Mouse (Mus musculus): ENCODE measurements around the gene Acox3.
"Not testable (repeated sequence)": the region's sequence is repeated elsewhere in the genome, so short reads cannot be mapped to it uniquely, and the experiment has no call there.

The Acox3 gene

DNA sequence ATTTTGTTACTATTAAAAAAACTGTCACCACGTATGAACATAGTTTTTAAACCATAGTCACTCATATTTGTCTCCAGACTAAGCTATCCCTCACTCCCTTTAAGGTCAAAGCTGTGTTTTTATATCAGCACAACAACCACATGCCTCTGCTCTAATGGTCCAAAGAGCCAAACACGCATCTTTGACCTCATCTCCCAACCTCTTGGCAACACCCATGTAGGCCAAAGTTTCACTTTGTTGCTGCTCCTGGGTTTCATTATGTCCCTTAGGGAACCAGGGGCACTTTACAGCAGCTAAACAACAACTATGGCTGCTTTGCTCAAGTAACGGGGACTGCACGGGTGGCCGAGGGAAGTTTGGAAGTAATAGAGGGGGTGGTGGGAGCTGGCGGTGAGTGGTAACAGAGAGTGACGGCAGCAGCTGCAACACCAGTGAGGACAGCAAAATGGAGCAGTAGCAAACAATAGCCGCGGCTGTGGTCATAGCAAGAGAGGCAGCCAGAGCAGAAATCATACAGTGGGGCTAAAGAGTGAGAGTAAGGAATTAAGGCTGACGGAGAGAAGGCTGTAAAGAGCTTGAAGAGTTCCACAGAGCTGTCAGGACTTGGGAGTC, 6.3 kb upstream of the Acox3 start:
- in situ Hi-C loops (cut with MboI, MseI) = no loop called here

DNA sequence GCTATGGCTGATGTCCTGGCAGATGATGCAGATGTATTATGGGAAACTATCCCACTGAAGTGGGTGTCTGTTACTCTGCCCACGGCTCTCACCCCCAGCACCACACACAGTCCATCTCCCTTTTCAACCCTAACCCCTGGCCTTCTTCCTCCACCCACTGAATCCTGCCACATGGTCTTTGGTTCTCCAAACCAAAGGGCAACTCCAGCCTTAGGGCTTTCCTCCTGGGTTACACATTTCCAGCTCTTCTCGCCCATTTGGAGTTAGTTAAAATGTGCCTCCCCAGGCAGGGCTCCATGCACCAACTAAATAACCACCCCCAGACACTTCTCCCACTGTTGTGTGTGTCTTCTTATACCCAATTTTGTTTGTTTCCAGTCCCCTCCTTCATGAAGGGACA, 4.4 kb upstream of the Acox3 start:
- in situ Hi-C loops (cut with MboI, MseI) = no loop called here

DNA sequence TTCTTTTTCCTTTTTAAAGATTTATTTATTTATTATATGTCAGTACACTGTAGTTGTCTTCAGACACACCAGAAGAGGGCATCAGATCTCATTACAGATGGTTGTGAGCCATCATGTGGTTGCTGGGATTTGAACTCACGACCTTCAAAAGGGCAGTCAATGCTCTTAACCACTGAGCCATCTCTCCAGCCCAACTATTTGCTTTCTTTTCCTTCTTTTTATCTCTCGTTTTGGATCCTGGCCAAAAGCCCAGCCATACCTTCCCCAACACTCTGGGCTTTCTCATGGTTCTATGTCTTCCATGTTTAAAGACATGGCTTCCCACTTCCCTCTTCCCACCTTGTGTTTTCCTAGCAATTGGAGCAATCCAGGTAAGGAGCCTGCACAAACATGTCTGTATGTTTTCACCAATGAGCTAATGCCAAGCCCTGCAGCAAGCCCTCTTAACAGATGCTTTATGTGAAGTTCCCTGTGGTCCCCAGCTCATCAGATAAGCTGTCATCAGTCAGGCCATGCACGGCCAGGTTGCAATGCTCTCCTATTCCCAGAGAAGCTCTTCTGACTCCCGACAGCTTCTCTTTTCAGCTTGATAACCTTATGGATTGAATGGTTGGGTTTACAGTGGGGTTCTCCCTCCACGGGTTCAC, 3.5 kb upstream of the Acox3 start:
- in situ Hi-C loops (cut with MboI, MseI) = no loop called here

DNA sequence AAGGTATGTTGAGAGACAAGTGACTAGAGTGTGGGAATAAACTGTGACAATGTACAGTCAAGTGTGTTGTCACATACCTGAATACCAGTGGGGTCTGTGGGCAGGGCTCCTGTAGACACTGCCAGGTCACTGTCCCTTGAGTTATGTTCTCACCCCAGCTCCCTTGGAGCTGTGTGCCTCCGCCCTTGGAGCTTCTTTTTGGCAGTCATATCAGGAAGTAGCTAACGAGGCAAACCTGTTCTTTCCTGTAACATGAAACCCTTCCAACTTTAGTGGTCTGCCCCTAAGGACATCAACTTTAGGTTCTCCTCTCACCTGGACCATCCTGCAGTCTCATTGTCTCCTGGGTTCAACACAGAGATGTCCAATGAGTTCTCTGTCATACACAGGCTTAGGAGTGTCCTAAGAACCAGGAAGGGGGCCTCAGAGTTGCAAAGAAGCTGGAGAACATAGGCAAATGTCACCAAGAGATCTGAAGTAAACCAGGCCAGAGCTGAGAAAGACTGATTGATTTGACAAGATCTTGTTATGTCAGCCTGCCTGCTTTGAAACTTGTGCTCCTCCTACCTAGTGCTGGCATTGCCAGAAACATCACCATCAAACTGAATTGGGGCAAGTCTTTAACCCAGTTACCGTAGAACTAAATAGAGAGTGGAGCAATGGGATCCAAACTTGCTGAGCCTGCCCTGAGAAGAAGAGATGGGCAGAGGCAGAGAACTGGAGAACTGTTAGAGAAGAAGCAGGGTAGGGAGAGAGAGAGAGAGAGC, 2.5 kb upstream of the Acox3 start:
- in situ Hi-C loops (cut with MboI, MseI) = no loop called here

DNA sequence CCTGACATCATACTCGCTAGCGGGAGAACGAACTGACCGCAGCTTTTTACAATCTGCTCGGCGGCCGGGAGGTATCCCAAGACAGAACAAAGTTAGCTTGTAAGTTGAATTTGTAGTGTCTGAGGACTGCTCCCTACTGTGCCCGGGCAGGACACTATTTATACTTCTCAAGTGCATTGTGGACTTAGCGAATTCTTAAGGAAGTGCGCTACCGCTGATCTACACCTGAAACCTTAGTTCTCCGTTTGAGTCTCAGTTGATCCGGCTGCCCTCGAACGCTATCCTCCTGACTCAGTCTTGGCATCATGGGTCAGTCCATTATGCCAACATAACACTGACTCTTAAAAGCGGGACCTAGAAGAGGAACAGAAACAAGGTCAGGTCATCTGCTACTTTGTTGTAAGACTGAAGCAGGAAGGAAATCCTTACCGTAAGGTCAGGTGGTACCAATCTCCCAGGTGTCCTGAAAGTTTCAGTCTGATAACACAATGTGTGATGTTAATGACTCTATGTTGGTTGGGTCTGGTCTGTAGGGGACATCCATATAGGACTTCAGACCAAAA, 462 bp downstream of the Acox3 start:
- in situ Hi-C loops (cut with MboI, MseI) = no loop called here

DNA sequence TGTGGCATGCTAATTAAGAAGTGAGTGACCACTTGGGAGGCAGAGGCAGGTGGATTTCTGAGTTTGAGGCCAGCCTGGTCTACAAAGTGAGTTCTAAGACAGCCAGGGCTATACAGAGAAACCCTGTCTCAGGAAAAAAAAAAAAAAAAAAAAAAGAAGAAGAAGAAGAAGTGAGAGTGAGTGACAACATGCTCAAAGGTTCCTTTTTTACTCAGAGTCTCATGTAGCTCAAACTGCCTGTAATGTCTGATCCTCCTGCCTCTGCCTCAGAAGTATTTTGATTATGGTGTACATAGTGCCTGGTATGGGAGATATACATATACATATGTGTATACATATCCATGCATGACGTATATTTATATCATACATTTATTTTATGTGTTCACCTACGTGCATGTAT, 1.4 kb downstream of the Acox3 start:
- in situ Hi-C loops (cut with MboI, MseI) = not testable (repeated sequence)

DNA sequence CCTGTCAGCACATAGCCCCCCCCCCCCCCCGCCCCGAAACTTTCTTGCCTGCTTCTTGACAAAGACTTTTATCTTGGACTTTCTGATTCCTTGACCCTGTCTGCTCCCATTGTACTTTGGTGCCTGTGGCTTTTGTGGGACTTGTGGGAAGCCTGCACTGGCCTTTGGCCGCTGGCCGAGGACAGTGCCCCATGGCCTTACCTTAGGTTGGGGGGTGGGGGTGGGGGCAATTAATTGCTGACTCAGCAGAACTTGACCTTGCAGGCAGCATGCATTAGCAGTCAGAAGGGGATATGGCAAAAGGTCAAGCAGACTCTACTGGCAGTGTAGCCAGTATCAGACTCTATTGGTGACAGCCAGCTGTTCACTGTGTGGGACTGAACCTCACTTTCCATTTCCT, 8.7 kb downstream of the Acox3 start:
- in situ Hi-C loops (cut with MboI, MseI) = loop anchor here (5.0 kb wide), 1 partner anchor 121 kb away; no protein-coding TSS in a partner anchor

DNA sequence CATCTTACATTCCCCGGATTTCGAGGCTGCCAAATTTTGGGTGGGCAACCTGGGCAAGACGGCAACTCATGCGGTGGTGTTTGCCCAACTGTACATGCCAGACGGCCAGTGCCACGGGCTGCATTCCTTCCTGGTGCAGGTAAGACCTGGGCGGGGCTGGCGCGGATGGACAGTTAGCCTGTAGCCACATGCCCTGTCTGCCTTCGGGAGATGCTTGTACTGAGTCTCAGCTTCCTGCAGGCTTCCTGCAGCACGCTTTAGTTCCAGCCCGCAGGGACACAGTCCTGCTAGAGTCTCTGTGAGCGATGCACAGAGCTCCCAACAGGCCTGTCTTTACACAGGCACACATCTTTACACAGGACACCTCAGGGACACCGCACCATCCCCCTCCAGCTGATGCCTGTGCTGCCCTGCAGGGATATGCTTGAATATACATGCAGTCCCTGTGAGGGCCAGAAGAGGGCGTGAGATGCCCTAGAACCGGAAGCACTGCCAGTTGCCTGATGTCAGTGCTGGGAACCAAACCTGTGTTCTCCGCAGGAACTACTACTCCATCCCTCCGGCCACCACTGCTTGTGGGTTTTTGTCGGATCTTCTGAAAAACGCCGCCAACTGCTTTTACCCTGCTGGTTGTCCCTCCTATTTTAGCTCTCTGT, 9.4 kb downstream of the Acox3 start:
- in situ Hi-C loops (cut with MboI, MseI) = loop anchor here (5.0 kb wide), 1 partner anchor 120 kb away; no protein-coding TSS in a partner anchor

DNA sequence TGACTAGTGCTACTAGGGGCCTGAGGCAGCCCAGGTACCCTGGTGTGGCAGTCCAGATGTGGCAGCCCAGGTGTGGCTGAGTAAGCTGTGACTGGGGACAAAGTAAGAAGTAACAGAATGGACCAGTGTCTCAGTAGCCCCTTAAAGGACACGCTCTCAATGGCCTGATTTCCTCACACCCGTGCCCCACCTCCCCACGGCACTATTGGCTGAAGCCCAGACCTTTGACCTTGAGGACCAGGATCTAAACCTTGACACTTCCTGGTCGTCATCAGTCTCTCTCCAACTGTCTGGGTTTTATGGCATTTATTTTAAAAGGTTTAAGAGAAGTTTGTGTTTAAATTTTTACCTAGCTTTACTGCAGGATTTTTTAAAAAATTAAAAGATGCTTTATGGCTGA, 10.0 kb downstream of the Acox3 start:
- in situ Hi-C loops (cut with MboI, MseI) = loop anchor here (5.0 kb wide), 1 partner anchor 119 kb away; no protein-coding TSS in a partner anchor

DNA sequence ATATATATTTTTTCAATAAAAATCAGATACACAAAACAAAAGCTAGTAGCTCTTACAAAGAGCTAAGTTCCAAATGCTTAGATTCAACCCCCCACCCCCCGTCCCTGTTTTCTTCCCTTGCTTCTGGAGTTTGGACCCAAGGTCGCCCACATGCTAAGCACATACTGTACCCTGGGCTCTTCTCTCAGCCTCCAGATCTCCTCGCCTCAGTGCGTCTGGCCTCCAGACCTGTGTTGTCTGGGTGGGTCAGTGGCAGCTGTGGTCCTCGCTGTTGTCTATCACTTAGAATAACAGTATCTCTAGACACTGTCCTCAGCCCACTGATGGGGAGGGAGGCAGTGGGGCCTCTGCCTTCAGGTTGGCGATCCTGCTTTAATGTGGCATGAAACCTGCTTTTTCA, 10.4 kb downstream of the Acox3 start:
- in situ Hi-C loops (cut with MboI, MseI) = loop anchor here (5.0 kb wide), 1 partner anchor 119 kb away; no protein-coding TSS in a partner anchor

DNA sequence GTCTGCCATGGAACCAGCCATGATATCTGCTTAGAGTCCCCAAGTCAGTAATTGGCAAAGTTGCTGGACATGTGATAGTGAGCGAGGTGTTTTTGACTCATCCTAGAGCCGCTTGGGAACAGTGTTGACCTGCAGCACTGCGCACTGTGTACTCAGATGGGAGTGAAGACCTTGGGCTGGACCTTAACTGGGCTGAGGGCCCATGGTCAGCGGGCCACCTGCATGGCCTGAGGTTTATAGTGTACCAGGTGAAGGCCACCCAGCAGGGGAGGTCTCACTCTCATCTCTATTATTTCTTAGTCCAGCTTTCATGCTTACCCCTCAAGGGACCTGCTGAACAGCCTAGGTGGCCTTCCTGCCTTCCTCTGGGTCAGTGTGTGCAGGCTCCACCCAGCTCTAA, 11.9 kb downstream of the Acox3 start:
- in situ Hi-C loops (cut with MboI, MseI) = loop anchor here (5.0 kb wide), 1 partner anchor 118 kb away; no protein-coding TSS in a partner anchor

DNA sequence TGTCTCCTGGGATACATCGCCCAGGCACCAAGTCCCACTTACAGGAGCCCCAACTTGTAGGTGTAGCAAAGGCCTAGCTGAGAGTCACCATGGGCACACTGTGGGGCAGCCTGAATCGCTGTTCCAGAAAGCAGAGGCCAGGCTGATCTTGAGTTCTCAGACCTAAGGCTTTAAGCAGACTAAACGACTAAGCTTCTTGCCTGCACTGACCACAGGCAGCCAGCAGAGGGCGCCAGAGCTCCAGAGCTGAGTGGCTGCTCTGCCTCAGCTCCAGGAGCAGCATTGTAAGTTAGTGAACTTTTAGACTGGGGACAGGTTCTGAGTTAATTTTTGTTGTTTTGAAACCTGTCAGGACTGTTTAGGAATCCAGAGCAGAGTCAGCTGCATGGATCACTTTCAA, 12.9 kb downstream of the Acox3 start:
- in situ Hi-C loops (cut with MboI, MseI) = no loop called here

DNA sequence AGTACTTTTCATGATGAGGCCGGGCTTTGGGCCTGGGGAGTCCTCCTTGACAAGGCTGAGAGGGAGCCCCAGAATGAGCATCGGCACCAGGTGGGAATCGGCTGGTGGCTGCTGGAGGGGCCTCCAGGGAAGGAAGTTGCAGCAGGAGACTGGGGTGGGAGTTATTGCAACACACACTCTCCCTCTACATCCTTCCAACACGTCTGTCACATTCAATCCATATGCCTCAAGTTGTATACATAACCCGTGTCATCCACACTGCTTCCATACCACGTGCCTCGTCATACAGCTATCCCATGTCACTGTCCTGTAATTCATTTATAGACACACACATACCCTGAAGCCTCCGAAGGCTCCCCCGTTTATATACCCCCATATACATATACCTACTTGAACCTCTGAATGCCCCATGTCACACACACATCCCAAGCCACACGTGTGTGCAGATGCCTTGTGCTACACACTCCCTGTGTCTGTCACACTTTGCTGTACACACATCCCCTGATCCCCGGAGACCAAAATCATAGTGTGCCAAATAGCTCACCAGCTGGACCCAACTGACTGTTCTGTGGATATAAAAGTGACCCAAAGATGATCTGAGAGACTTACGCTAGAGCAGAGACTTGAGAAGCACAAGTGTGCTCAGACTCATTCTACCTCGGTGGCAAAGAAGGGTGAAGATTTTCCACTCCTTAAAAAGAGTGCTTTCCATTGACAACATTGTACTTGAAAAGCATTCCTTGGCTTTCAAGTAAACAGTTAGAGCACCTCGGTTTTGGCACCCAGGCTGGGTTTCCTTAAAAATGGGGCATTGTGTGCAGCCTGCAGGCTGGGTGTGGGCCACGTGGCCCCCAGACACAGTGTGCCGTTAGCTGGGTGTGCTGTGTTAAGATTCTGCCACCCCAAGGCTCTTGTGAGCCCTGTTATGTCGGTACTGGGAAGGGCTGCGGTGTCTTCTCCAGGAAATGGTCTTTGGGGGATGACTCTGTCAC, 13.6 kb downstream of the Acox3 start:
- in situ Hi-C loops (cut with MboI, MseI) = no loop called here

DNA sequence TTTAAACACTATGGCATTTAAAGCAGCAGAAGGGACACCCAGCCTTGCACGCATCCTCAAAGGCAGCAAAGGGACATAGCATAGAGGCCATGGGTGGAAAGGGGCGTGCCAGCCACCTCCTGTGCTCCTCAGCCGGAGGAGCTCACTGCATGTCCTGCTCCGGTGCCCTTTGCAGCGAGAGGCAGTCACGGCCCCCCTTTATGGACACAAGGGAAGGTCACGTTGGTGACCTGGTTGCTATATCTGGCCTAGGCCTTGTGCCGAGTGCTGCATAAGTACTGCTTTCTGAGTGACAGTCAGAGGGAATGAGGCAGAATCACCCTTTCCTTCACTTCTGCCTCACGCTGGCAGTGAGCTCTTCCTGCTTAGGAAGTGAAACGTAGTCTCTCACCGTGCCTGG, 17.4 kb downstream of the Acox3 start:
- in situ Hi-C loops (cut with MboI, MseI) = no loop called here

DNA sequence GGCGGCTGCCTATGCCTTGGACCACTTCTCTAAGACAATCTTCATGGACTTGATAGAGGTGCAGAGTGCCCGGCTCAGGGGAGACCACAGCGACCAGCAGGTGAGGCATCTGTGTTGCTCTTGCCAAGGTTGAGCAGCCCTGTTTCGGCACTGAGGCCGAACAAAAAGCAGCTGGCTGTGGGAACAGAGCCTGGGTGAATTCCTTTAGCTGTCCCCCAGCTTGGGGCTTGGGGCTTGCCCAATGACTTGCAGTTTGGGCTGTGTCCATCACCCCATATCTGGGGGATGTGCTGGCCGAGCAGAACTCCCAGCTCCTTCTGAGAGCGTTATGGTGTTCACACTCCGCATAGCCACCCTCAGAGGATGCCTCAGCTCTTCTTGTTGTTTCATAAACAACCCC, 18.7 kb downstream of the Acox3 start:
- in situ Hi-C loops (cut with MboI, MseI) = no loop called here

DNA sequence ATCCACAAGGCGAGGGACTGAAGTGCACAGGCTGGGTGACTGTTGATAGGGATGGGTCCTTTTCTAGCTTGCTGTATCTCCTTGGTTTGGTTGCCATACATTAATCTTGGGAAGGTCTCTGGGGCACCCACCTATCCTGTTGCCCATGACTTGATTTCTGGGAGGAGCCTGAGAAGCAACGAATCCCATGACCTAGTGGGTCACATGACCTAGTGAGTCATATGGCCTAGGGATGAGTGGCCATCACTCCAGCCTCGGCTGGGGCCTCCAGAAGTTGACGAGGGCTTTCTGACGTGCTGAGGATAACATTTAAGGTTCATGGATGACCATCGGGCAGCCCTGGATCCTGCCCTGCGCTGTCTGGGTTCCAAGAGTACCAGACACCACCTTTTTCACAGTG, 22.5 kb downstream of the Acox3 start:
- in situ Hi-C loops (cut with MboI, MseI) = no loop called here

DNA sequence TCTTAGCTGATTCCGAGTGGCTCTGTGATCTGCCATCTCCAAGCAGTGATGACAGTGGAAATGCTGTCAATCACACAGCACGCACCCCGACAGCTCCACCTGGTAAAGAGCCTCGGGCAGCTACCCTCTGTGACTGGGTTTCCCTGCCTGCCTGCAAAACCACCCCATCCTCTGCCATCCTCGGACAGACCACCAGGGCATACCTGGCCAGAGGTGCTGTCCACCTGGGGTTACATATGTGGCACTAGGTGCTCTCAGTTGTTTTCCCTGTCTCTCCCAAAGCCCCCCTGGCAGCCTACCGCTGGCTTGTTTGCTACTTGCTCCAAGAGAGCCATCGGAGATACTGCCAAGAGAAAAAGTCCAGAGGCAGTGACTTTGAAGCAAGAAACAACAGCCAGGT, 24.0 kb downstream of the Acox3 start:
- in situ Hi-C loops (cut with MboI, MseI) = no loop called here

DNA sequence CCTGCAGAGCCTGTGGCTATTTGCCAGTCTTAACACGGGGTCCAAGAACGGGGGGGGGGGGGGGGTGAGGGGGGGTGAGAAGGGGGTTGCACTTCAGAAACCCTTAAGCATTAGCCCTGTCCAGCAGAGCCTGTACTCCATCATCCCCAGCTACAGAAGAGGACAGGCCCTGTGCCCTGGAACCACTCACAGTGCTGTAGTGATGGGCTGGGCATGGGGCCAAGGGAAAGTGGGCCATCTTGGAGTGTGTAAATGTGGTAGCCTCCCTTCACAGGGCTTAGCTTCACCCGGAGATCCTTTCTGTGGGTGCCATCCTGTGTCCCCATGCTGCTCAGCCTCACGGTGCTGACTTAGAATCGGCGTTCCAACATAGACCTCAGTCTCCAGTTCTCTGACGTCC, 24.9 kb downstream of the Acox3 start:
- in situ Hi-C loops (cut with MboI, MseI) = no loop called here

DNA sequence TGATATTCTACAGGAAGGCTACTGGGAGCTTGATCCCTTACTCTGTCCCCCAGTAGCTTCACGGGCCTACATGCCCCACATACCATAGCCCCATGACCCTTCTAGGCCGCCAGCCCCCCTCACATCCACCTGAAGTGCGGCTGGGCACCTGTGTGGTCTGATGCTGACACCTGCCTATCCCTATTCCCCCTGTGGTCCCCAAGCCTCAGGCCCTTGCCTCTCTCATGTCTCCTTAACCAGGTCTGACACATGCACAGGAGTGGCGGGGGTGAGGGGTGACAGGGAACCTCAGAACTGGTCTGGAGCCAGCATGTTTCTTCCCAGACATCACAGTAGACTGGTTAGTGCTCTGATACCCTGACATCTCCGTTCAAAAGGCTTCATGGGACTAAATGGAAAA, 25.7 kb downstream of the Acox3 start:
- in situ Hi-C loops (cut with MboI, MseI) = no loop called here

DNA sequence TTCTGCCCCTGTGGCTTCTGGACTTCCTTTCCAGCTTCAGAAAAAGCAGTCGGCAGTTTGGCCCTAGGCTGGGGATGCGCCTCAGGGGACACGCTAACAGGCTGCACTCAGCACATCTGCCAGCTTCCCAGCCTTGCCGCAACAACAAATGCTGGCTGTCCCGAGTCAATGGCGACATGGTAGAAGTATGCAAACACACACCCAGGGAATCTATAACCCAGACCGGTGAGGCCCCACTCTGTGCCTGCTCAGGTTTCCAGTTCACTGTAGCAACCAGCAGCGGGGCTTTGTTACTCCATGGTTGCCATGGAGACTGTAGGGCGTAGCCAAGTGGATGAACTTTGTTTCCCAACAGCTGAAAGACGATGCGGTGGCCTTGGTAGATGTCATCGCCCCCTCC, 26.5 kb downstream of the Acox3 start:
- in situ Hi-C loops (cut with MboI, MseI) = no loop called here

DNA sequence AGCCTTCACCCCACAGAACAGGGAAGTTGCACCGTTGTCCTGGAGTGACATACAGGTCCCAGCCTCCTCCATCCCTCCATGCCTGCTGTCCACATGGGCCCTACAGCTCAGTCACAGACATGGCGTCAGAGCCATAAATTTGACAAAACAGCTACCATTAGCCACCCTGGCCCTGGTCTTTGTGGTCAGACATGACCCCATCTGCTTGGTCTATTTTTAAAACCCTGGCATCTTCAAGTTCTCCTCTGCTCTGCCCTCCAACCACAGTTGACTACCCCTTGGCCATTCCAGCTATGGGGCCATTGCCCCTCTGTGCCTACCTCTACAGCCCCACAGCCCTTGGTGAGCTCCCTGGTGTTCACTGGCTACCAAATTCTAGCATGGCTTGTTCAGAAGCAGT, 27.1 kb downstream of the Acox3 start:
- in situ Hi-C loops (cut with MboI, MseI) = no loop called here

Data from T-helper 2 cell (primary cell).